Mouse (Mus musculus) frontal cortex, postnatal 25 days (tissue): ENCODE measurements at regions not wholly inside any gene's neighbourhood (a gene's known extent, or its start where the extent isn't known, plus 50 kb on each side); places are given as distances from the start of the nearest gene placed in this dataset.

ENCODE experiments used
- DNase-seq, 2 experiments: peaks; one replicate each; pipeline ENCODE4 v3.0.0; 2022; ENCODE audit warnings: low spot score in 2 of 2

- no peak for DNase-seq
These were observed 183.1 kb upstream of the Usp25 start for GRCm38 (mm10) chr16:76830371-76830770.

- no peak for DNase-seq
These were observed 185.6 kb upstream of the Usp25 start for GRCm38 (mm10) chr16:76827674-76828441.

- no peak for DNase-seq
These were observed 192.2 kb upstream of the Usp25 start for GRCm38 (mm10) chr16:76821261-76821660.

- no peak for DNase-seq
These were observed 197.2 kb upstream of the Usp25 start for GRCm38 (mm10) chr16:76816056-76816885.

GRCm38 (mm10) chr16:76803725-76804124 lies 209.8 kb upstream of the Usp25 start:
- DNase-seq: no peak

- peak in 1 of 2 experiments; percentile 11 for DNase-seq
These were observed 226.9 kb upstream of the Usp25 start for GRCm38 (mm10) chr16:76786405-76787155.

GRCm38 (mm10) chr16:76782656-76783055 lies 230.8 kb upstream of the Usp25 start:
- DNase-seq: no peak

GRCm38 (mm10) chr16:76775790-76776189 lies 237.7 kb upstream of the Usp25 start:
- no peak for DNase-seq

GRCm38 (mm10) chr16:76774032-76774431 lies 239.5 kb upstream of the Usp25 start:
- no peak for DNase-seq

GRCm38 (mm10) chr16:76773466-76773865 lies 240.0 kb upstream of the Usp25 start:
- no peak for DNase-seq

- DNase-seq: peak in 1 of 2 experiments; percentile 9
These were observed 244.9 kb upstream of the Usp25 start for GRCm38 (mm10) chr16:76768607-76769006.

- no peak for DNase-seq
These were observed 246.9 kb upstream of the Usp25 start for GRCm38 (mm10) chr16:76766636-76767035.

- no peak for DNase-seq
These were observed 248.0 kb upstream of the Usp25 start for GRCm38 (mm10) chr16:76765536-76765935.

- DNase-seq: no peak
These were observed 248.5 kb upstream of the Usp25 start for GRCm38 (mm10) chr16:76764994-76765393.

GRCm38 (mm10) chr16:76762619-76763283 lies 250.8 kb upstream of the Usp25 start:
- no peak for DNase-seq

- no peak for DNase-seq
These were observed 251.7 kb upstream of the Usp25 start for GRCm38 (mm10) chr16:76761848-76762247.

- no peak for DNase-seq
These were observed 252.5 kb upstream of the Usp25 start for GRCm38 (mm10) chr16:76761004-76761403.

- no peak for DNase-seq
These were observed 258.6 kb upstream of the Usp25 start for GRCm38 (mm10) chr16:76754871-76755270.

GRCm38 (mm10) chr16:76746385-76746784 lies 267.1 kb upstream of the Usp25 start:
- no peak for DNase-seq

GRCm38 (mm10) chr16:76741141-76741540 lies 272.4 kb upstream of the Usp25 start:
- no peak for DNase-seq

- no peak for DNase-seq
These were observed 287.5 kb upstream of the Usp25 start for GRCm38 (mm10) chr16:76725991-76726390.

GRCm38 (mm10) chr16:76725271-76725670 lies 288.2 kb upstream of the Usp25 start:
- no peak for DNase-seq
